Mouse (Mus musculus) myocyte (in vitro differentiated cells): ENCODE measurements at regions not wholly inside any gene's neighbourhood (a gene's known extent, or its start where the extent isn't known, plus 50 kb on each side); places are given as distances from the start of the nearest gene placed in this dataset.

Source experiments
- H3K27me3 ChIP-seq: one replicate; pipeline ENCODE4 v1.6.1; 2011; ENCODE audit not compliant: control insufficient read depth, insufficient read depth, insufficient read length
- H3K36me3 ChIP-seq: one replicate; pipeline ENCODE4 v1.6.1; 2011; ENCODE audit not compliant: control insufficient read depth, insufficient read depth
- H3K4me2 ChIP-seq: one replicate; pipeline ENCODE4 v1.6.1; 2011; ENCODE audit warnings: low read depth, control low read depth
- H3K4me3 ChIP-seq: one replicate; pipeline ENCODE4 v1.5.1; 2011; ENCODE audit warnings: mild to moderate bottlenecking, control low read depth, moderate library complexity
- H3K79me2 ChIP-seq: one replicate; pipeline ENCODE4 v1.6.1; 2011; ENCODE audit not compliant: control insufficient read depth, insufficient read depth
- H3ac ChIP-seq: one replicate; pipeline ENCODE4 v1.6.1; 2011; ENCODE audit not compliant: control insufficient read depth, insufficient read length
- CEBPB ChIP-seq: IDR thresholded peaks from 2 replicates; pipeline ENCODE4 v1.6.1; 2011; ENCODE audit warnings: mild to moderate bottlenecking, moderate library complexity; ENCODE audit not compliant: poor library complexity, insufficient read depth, severe bottlenecking
- E2F4 ChIP-seq: IDR thresholded peaks from one replicate; pipeline ENCODE4 v1.6.1; 2011; ENCODE audit warnings: mild to moderate bottlenecking, control low read depth, moderate library complexity; ENCODE audit not compliant: insufficient read depth
- MAX ChIP-seq: IDR thresholded peaks from one replicate; pipeline ENCODE4 v1.6.1; 2011; ENCODE audit warnings: low read depth, mild to moderate bottlenecking, control low read depth
- MYOD1 ChIP-seq, 3 experiments: IDR thresholded peaks; one replicate each; pipeline ENCODE4 v1.6.1; 2011; ENCODE audit warnings: control low read depth in 2 of 3, low read depth in 2 of 3, mild to moderate bottlenecking in 2 of 3, moderate library complexity in 1 of 3; ENCODE audit not compliant: insufficient read length in 2 of 3, control insufficient read depth in 1 of 3
- MYOG ChIP-seq, 3 experiments: IDR thresholded peaks; one replicate each; pipeline ENCODE4 v1.6.1; 2011; ENCODE audit warnings: control low read depth in 2 of 3, low read depth in 2 of 3, mild to moderate bottlenecking in 2 of 3; ENCODE audit not compliant: insufficient read length in 2 of 3, control insufficient read depth in 1 of 3, insufficient read depth in 1 of 3
- POLR2A ChIP-seq: IDR thresholded peaks from one replicate; pipeline ENCODE4 v1.6.1; 2011; ENCODE audit warnings: low read depth, mild to moderate bottlenecking, control low read depth, moderate library complexity; ENCODE audit not compliant: insufficient read length
- POLR2AphosphoS2 ChIP-seq: IDR thresholded peaks from one replicate; pipeline ENCODE4 v1.6.1; 2011; ENCODE audit warnings: low read depth, control low read depth; ENCODE audit not compliant: insufficient read length
- REST ChIP-seq: IDR thresholded peaks from one replicate; pipeline ENCODE4 v1.6.1; 2011; ENCODE audit warnings: mild to moderate bottlenecking, control low read depth, moderate library complexity; ENCODE audit not compliant: insufficient read depth, insufficient read length
- SRF ChIP-seq: IDR thresholded peaks from one replicate; pipeline ENCODE4 v1.6.1; 2011; ENCODE audit warnings: low read depth; ENCODE audit not compliant: control insufficient read depth, insufficient read length
- TCF12 ChIP-seq: IDR thresholded peaks from one replicate; pipeline ENCODE4 v1.6.1; 2011; ENCODE audit warnings: mild to moderate bottlenecking, control low read depth; ENCODE audit not compliant: poor library complexity, insufficient read depth, severe bottlenecking
- TCF3 ChIP-seq: IDR thresholded peaks from one replicate; pipeline ENCODE4 v1.6.1; 2011; ENCODE audit warnings: low read depth, control low read depth; ENCODE audit not compliant: insufficient read length
- USF1 ChIP-seq: IDR thresholded peaks from one replicate; pipeline ENCODE4 v1.6.1; 2011; ENCODE audit warnings: low read depth, mild to moderate bottlenecking, control low read depth, moderate library complexity

GRCm38 (mm10) chr9:61120531-61120930 lies 251.6 kb upstream of the Tle3 start:
- Histone ChIP-seq H3ac (no peak overlapping the region), H3K36me3 (no peaks in the 10 kb centered on the region), H3K27me3 (peaks cover 53% of the 10 kb centered on the region), H3K79me2 (no peaks in the 10 kb centered on the region), H3K4me2 (no peak overlapping the region), H3K4me3 (no peak overlapping the region)
- no peak for TF ChIP-seq MYOG (IDR thresholded peaks at IDR 0.05; ENCODE audit: control insufficient read depth in 1 of 3, insufficient read depth in 1 of 3, insufficient read length in 2 of 3, low read depth in 2 of 3)
- no peak for TF ChIP-seq REST

GRCm38 (mm10) chr9:61120931-61121391 lies 251.2 kb upstream of the Tle3 start:
- H3ac ChIP-seq: no peak overlapping the region
- peaks cover 55% of the 10 kb centered on the region for H3K27me3 ChIP-seq
- no peak overlapping the region for H3K4me3 ChIP-seq
- no peaks in the 10 kb centered on the region for H3K79me2 ChIP-seq
- H3K36me3 ChIP-seq: no peaks in the 10 kb centered on the region
- TF ChIP-seq POLR2A (no peak), MYOG (IDR thresholded peaks at IDR 0.05; ENCODE audit: control insufficient read depth in 1 of 3, insufficient read depth in 1 of 3, insufficient read length in 2 of 3, low read depth in 2 of 3) (no peak), USF1 (no peak), SRF (no peak), MYOD1 (IDR thresholded peaks at IDR 0.05; ENCODE audit: control insufficient read depth in 1 of 3, insufficient read length in 2 of 3, low read depth in 2 of 3) (no peak), REST (no peak), POLR2AphosphoS2 (no peak), CEBPB (no peak), MAX (no peak), TCF3 (no peak), TCF12 (no peak), E2F4 (no peak)
- no peak overlapping the region for H3K4me2 ChIP-seq

GRCm38 (mm10) chr9:61123431-61123830 lies 248.7 kb upstream of the Tle3 start:
- no peak overlapping the region for H3ac ChIP-seq
- H3K4me3 ChIP-seq: no peak overlapping the region
- H3K27me3 ChIP-seq: peaks cover 51% of the 10 kb centered on the region
- TF ChIP-seq POLR2AphosphoS2 (no peak), MAX (no peak), MYOG (IDR thresholded peaks at IDR 0.05; ENCODE audit: control insufficient read depth in 1 of 3, insufficient read depth in 1 of 3, insufficient read length in 2 of 3, low read depth in 2 of 3) (no peak), TCF3 (no peak), CEBPB (no peak), REST (no peak), SRF (no peak)
- H3K79me2 ChIP-seq: no peaks in the 10 kb centered on the region
- no peaks in the 10 kb centered on the region for H3K36me3 ChIP-seq
- H3K4me2 ChIP-seq: no peak overlapping the region

GRCm38 (mm10) chr9:61125769-61126168 lies 246.4 kb upstream of the Tle3 start:
- peaks cover 34% of the 10 kb centered on the region for H3K27me3 ChIP-seq
- H3K79me2 ChIP-seq: no peaks in the 10 kb centered on the region
- H3ac ChIP-seq: no peak overlapping the region
- H3K4me2 ChIP-seq: no peak overlapping the region
- no peaks in the 10 kb centered on the region for H3K36me3 ChIP-seq
- TF ChIP-seq MYOG (IDR thresholded peaks at IDR 0.05; ENCODE audit: control insufficient read depth in 1 of 3, insufficient read depth in 1 of 3, insufficient read length in 2 of 3, low read depth in 2 of 3) (no peak), REST (no peak), MYOD1 (IDR thresholded peaks at IDR 0.05; ENCODE audit: control insufficient read depth in 1 of 3, insufficient read length in 2 of 3, low read depth in 2 of 3) (no peak), CEBPB (no peak), TCF3 (no peak), POLR2A (no peak), MAX (no peak), SRF (no peak), POLR2AphosphoS2 (no peak), USF1 (no peak), TCF12 (no peak), E2F4 (no peak)
- H3K4me3 ChIP-seq: no peak overlapping the region

- peaks cover 28% of the 10 kb centered on the region for H3K27me3 ChIP-seq
Measured at GRCm38 (mm10) chr9:61128077-61128476, 244.1 kb upstream of the Tle3 start.

More at GRCm38 (mm10) chr9:61128077-61128476, 244.1 kb upstream of the Tle3 start:
- Histone ChIP-seq H3ac (no peak overlapping the region), H3K4me2 (no peak overlapping the region), H3K36me3 (no peaks in the 10 kb centered on the region), H3K4me3 (no peak overlapping the region), H3K79me2 (no peaks in the 10 kb centered on the region)
- TF ChIP-seq CEBPB (no peak), MYOD1 (IDR thresholded peaks at IDR 0.05; ENCODE audit: control insufficient read depth in 1 of 3, insufficient read length in 2 of 3, low read depth in 2 of 3) (peak in 1 of 3 experiments; percentile 13)
